Mouse (Mus musculus): ENCODE data around the gene Ung. TPM values are rescaled to one million over a fixed set of nuclear protein-coding genes. Genes with fewer than 3 reads are reported as not detected.

Ung gene
- polyA plus RNA-seq, 1 experiment from 2014 or later = 38.2 TPM

GRCm38 (mm10) chr5:114173458-114173857 lies 43.3 kb downstream of the Ung start:
- WGBS = 73% methylated on average over 7 of the region's 7 CpGs
- DNase-seq (ENCODE audit: low spot score) = no peak
- no peaks in the 10 kb centered on the region for H3K36me3 ChIP-seq (ENCODE audit: control insufficient read depth, insufficient read depth, low read length)
- ATAC-seq (replicated peaks; ENCODE audit: low FRiP score, low TSS enrichment, low read depth) = no peak
- no peaks in the 10 kb centered on the region; the same call in 1 of the 2 replicates for H3K4me1 ChIP-seq (replicated peaks; ENCODE audit: control insufficient read depth, insufficient read depth, low read length)
- no peak overlapping the region for H3K27ac ChIP-seq (ENCODE audit: low read depth)
- H3K9me3 ChIP-seq (ENCODE audit: control insufficient read depth, low read length) = no peaks in the 10 kb centered on the region
- H3K9ac ChIP-seq (ENCODE audit: low read length) = no peak overlapping the region
- no peak overlapping the region for H3K4me2 ChIP-seq (ENCODE audit: low read length)
- H3K4me3 ChIP-seq (ENCODE audit: low read depth, low read length) = no peak overlapping the region
- no peaks in the 10 kb centered on the region for H3K27me3 ChIP-seq (replicated peaks; ENCODE audit: control insufficient read depth, insufficient read depth, low read length)

- Histone ChIP-seq H3K36me3 (ENCODE audit: control insufficient read depth, insufficient read depth, low read length) (no peaks in the 10 kb centered on the region), H3K27me3 (replicated peaks; ENCODE audit: control insufficient read depth, insufficient read depth, low read length) (no peaks in the 10 kb centered on the region), H3K9me3 (ENCODE audit: control insufficient read depth, low read length) (no peaks in the 10 kb centered on the region), H3K4me3 (ENCODE audit: low read depth, low read length) (no peak overlapping the region), H3K4me1 (replicated peaks; ENCODE audit: control insufficient read depth, insufficient read depth, low read length) (no peaks in the 10 kb centered on the region; the same call in 1 of the 2 replicates), H3K4me2 (ENCODE audit: low read length) (peak overlapping the region; percentile 23; the same call in 1 of the 2 replicates), H3K9ac (ENCODE audit: low read length) (no peak overlapping the region), H3K27ac (ENCODE audit: low read depth) (no peak overlapping the region)
- ATAC-seq (replicated peaks; ENCODE audit: low FRiP score, low TSS enrichment, low read depth) (no peak), DNase-seq (ENCODE audit: low spot score) (no peak)
- WGBS = 21% methylated on average over 16 of the region's 16 CpGs
These were observed 43.8 kb downstream of the Ung start for GRCm38 (mm10) chr5:114173877-114174581.

- H3K4me3 ChIP-seq (ENCODE audit: low read depth, low read length) = no peak overlapping the region; the same call in 1 of the 2 replicates
- no peak for ATAC-seq (replicated peaks; ENCODE audit: low FRiP score, low TSS enrichment, low read depth)
- no peaks in the 10 kb centered on the region; the same call in 1 of the 2 replicates for H3K4me1 ChIP-seq (replicated peaks; ENCODE audit: control insufficient read depth, insufficient read depth, low read length)
- H3K27ac ChIP-seq (ENCODE audit: low read depth) = no peak overlapping the region
- H3K9me3 ChIP-seq (ENCODE audit: control insufficient read depth, low read length) = no peaks in the 10 kb centered on the region
- no peak overlapping the region for H3K9ac ChIP-seq (ENCODE audit: low read length)
- H3K4me2 ChIP-seq (ENCODE audit: low read length) = peak overlapping the region; percentile 23; the same call in 1 of the 2 replicates
- no peaks in the 10 kb centered on the region for H3K27me3 ChIP-seq (replicated peaks; ENCODE audit: control insufficient read depth, insufficient read depth, low read length)
- H3K36me3 ChIP-seq (ENCODE audit: control insufficient read depth, insufficient read depth, low read length) = no peaks in the 10 kb centered on the region
- WGBS = 14% methylated on average over 16 of the region's 16 CpGs
- DNase-seq (ENCODE audit: low spot score) = peak; percentile 76
These were observed 44.5 kb downstream of the Ung start for GRCm38 (mm10) chr5:114174639-114175038.

DNA sequence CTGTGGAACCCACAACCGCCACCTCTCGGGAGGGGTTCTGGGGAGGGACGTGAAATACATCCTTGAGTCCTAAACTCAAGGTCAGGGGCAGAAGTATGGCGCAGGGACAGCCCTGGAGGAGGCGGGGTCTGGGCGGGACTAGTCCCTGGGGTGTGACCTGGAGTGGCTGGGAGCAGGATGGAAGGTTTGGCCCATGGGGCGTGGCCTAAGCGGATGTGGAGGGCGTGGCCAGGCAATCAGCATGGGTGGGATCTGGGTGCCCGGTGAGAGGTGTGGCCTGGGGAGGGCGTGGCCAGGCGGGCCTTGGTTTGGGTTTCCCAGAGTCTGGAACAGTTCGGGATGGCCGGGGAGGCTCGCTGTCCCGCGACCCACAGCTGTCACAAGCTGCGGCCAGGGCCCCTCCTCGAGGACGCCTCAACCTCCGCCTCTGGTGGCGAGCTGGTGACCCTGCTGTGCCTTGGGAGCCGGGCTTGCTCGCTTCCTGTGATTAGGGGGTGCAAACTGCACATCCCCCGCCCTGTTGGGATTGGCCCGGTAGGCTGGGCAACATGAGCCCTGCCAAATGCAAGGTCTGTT lies 45.5 kb downstream of the Ung start:
- no peaks in the 10 kb centered on the region for H3K36me3 ChIP-seq (ENCODE audit: control insufficient read depth, insufficient read depth, low read length)
- peak overlapping the region; percentile 54 for H3K4me3 ChIP-seq (ENCODE audit: low read depth, low read length)
- H3K9ac ChIP-seq (ENCODE audit: low read length) = peak overlapping the region; percentile 33
- no peak overlapping the region for H3K27ac ChIP-seq (ENCODE audit: low read depth)
- under 1% methylated on average over 26 of the region's 26 CpGs for WGBS
- H3K9me3 ChIP-seq (ENCODE audit: control insufficient read depth, low read length) = no peaks in the 10 kb centered on the region
- H3K4me1 ChIP-seq (replicated peaks; ENCODE audit: control insufficient read depth, insufficient read depth, low read length) = no peaks in the 10 kb centered on the region; the same call in 1 of the 2 replicates
- peak overlapping the region; percentile 84 for H3K4me2 ChIP-seq (ENCODE audit: low read length)
- ATAC-seq (replicated peaks; ENCODE audit: low FRiP score, low TSS enrichment, low read depth) = peak; percentile 96
- peak; percentile 94 for DNase-seq (ENCODE audit: low spot score)
- H3K27me3 ChIP-seq (replicated peaks; ENCODE audit: control insufficient read depth, insufficient read depth, low read length) = no peaks in the 10 kb centered on the region

DNA sequence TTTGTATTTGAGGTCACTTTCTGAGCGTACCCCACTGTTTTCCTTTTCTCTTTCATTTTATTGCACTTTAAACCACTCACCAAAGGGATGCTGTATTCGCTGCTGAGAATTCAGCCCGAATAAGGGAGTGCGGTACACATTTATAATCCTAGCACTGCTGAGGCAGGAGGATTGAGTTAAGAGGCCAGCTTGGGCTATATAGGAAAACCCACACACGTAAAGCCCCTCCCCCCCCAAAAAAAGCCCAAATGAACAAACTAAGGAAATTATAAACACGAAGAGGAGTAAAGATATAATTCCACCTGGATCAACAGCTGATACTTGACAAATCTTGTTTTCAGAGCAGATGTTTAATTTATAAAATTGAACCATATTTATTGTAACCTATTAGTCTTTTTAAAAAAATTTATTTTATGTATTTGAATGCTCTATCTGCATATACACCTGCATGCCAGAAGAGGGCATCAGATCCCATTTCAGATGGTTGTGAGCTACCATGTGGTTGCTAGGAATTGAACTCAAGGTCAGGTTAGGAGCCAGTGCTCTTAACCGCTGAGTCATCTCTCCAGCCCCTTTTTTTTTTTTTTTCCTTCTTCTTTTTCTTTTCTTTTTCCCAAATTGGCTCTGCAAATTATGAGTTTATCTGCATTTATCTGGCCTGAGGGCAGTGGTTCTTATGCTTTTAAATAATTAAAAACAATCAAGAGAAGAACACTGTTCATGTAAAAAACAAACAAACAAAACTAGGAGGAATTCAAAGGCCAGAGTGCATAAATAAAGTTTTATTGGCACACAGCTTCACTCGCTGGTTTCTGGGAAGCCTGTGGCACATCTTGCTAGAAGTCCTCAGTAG lies 46.6 kb downstream of the Ung start:
- H3K9me3 ChIP-seq (ENCODE audit: control insufficient read depth, low read length) = no peaks in the 10 kb centered on the region
- peak overlapping the region; percentile 33; the same call in 1 of the 2 replicates for H3K9ac ChIP-seq (ENCODE audit: low read length)
- DNase-seq (ENCODE audit: low spot score) = no peak
- H3K36me3 ChIP-seq (ENCODE audit: control insufficient read depth, insufficient read depth, low read length) = no peaks in the 10 kb centered on the region
- H3K4me3 ChIP-seq (ENCODE audit: low read depth, low read length) = peak overlapping the region; percentile 54
- ATAC-seq (replicated peaks; ENCODE audit: low FRiP score, low TSS enrichment, low read depth) = no peak
- no peaks in the 10 kb centered on the region; the same call in 1 of the 2 replicates for H3K4me1 ChIP-seq (replicated peaks; ENCODE audit: control insufficient read depth, insufficient read depth, low read length)
- peak overlapping the region; percentile 84 for H3K4me2 ChIP-seq (ENCODE audit: low read length)
- H3K27ac ChIP-seq (ENCODE audit: low read depth) = no peak overlapping the region
- 60% methylated on average over 8 of the region's 8 CpGs for WGBS
- no peaks in the 10 kb centered on the region for H3K27me3 ChIP-seq (replicated peaks; ENCODE audit: control insufficient read depth, insufficient read depth, low read length)

DNA sequence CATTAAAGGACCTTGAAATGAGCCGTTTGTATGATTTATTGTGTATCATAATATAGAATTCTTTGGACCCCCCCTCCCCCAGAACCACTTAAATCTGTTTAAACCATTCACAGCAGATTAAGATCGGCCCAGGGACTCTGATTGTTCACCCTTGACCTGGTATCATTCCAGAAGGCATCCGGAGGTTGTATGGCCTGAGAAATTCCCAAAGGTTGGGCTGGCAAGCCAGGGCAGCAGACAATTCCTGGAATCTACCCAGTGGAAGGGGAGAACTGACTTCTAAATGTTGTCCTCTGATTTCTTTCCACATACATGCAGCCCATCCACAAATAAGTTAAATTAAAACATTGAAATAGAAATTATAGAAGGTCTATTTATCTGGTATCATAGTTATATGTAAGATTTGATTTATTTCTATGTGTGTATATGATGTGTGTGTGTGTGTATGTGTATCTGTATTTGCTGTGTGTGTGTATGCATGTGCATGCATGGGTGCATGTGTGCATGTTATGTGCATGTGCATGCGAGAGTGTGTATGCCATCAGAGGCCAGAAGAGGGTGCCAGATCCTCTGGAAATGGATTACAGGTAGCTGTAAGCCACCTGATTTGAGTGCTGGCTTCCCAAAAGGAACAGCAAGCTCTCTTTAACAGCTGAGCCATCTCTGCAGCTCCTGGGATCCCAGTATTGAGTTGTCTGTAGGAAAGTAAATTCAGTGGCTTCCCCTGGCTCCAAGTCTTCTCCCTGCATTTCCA lies 48.0 kb downstream of the Ung start:
- ATAC-seq (replicated peaks; ENCODE audit: low FRiP score, low TSS enrichment, low read depth) (no peak), DNase-seq (ENCODE audit: low spot score) (no peak)
- no peak overlapping the region for H3K27ac ChIP-seq (ENCODE audit: low read depth)
- no peaks in the 10 kb centered on the region for H3K27me3 ChIP-seq (replicated peaks; ENCODE audit: control insufficient read depth, insufficient read depth, low read length)
- H3K9ac ChIP-seq (ENCODE audit: low read length) = no peak overlapping the region
- H3K4me1 ChIP-seq (replicated peaks; ENCODE audit: control insufficient read depth, insufficient read depth, low read length) = no peaks in the 10 kb centered on the region; the same call in 1 of the 2 replicates
- no peak overlapping the region for H3K4me3 ChIP-seq (ENCODE audit: low read depth, low read length)
- H3K9me3 ChIP-seq (ENCODE audit: control insufficient read depth, low read length) = no peaks in the 10 kb centered on the region
- H3K36me3 ChIP-seq (ENCODE audit: control insufficient read depth, insufficient read depth, low read length) = no peaks in the 10 kb centered on the region
- no peak overlapping the region for H3K4me2 ChIP-seq (ENCODE audit: low read length)
- 75% methylated on average over 4 of the region's 4 CpGs for WGBS

DNA sequence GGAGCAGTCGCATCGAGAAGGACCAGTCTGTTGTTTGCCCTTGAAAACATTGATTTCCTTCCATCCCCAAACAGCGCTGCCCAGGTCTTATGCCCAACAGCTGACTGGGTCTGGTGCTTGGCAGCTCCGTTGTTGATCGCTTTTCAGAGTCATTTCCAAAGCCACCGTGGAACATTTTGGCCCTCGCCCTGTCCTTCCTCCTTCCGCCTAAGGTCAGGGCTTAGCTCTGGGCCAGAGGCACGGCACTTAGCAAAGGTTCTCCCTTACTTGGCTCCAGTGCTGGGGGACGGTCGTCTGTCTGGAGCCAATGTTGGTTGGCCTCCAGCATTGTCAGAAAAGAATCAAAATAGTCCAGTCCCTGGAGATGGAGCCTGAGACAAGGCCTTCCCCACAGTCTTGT lies 49.4 kb downstream of the Ung start:
- WGBS = 86% methylated on average over 11 of the region's 11 CpGs

DNA sequence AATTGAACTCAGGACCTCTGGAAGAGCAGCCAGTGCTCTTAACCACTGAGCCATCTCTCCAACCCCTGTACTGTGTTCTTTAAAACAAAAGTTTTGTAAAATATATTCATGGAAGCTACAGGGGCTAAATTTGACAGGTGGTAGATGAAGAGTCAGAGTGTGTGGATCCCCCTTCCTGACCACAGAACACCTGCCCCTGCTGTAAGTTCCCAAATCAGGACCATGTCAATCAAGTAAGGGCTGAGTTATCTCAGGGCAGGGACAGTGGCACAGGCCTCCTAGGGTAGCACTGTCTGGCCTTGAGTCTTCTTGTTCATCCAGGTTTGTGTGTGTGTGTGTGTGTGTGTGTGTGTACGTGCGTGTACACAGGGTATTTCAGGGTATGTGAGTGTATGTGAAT lies 53.3 kb downstream of the Ung start:
- no peak for DNase-seq (ENCODE audit: low spot score)
- Histone ChIP-seq H3K4me3 (ENCODE audit: low read depth, low read length) (no peak overlapping the region), H3K27me3 (replicated peaks; ENCODE audit: control insufficient read depth, insufficient read depth, low read length) (no peaks in the 10 kb centered on the region), H3K36me3 (ENCODE audit: control insufficient read depth, insufficient read depth, low read length) (no peaks in the 10 kb centered on the region), H3K27ac (ENCODE audit: low read depth) (no peak overlapping the region), H3K4me1 (replicated peaks; ENCODE audit: control insufficient read depth, insufficient read depth, low read length) (no peaks in the 10 kb centered on the region), H3K9ac (ENCODE audit: low read length) (no peak overlapping the region), H3K9me3 (ENCODE audit: control insufficient read depth, low read length) (no peaks in the 10 kb centered on the region), H3K4me2 (ENCODE audit: low read length) (no peak overlapping the region)
- ATAC-seq (replicated peaks; ENCODE audit: low FRiP score, low TSS enrichment, low read depth) = no peak
- 95% methylated on average over 2 of the region's 2 CpGs for WGBS

More for the DNA sequence above, 49.4 kb downstream of the Ung start:
- Histone ChIP-seq H3K9ac (ENCODE audit: low read length) (no peak overlapping the region), H3K4me2 (ENCODE audit: low read length) (no peak overlapping the region), H3K27me3 (replicated peaks; ENCODE audit: control insufficient read depth, insufficient read depth, low read length) (no peaks in the 10 kb centered on the region), H3K9me3 (ENCODE audit: control insufficient read depth, low read length) (no peaks in the 10 kb centered on the region), H3K36me3 (ENCODE audit: control insufficient read depth, insufficient read depth, low read length) (no peaks in the 10 kb centered on the region), H3K4me3 (ENCODE audit: low read depth, low read length) (no peak overlapping the region), H3K4me1 (replicated peaks; ENCODE audit: control insufficient read depth, insufficient read depth, low read length) (no peaks in the 10 kb centered on the region; the same call in 1 of the 2 replicates), H3K27ac (ENCODE audit: low read depth) (no peak overlapping the region)
- ATAC-seq (replicated peaks; ENCODE audit: low FRiP score, low TSS enrichment, low read depth) = no peak
- DNase-seq (ENCODE audit: low spot score) = no peak

All from intestine, embryonic 14.5 days (tissue).